Mouse (Mus musculus): ENCODE measurements around the gene Pdhb. TPM values are rescaled to one million over a fixed set of nuclear protein-coding genes. Genes with fewer than 3 reads are reported as not detected.

Pdhb gene
- total RNA-seq (2023), result 106 and 127 TPM in 2 replicates

DNA sequence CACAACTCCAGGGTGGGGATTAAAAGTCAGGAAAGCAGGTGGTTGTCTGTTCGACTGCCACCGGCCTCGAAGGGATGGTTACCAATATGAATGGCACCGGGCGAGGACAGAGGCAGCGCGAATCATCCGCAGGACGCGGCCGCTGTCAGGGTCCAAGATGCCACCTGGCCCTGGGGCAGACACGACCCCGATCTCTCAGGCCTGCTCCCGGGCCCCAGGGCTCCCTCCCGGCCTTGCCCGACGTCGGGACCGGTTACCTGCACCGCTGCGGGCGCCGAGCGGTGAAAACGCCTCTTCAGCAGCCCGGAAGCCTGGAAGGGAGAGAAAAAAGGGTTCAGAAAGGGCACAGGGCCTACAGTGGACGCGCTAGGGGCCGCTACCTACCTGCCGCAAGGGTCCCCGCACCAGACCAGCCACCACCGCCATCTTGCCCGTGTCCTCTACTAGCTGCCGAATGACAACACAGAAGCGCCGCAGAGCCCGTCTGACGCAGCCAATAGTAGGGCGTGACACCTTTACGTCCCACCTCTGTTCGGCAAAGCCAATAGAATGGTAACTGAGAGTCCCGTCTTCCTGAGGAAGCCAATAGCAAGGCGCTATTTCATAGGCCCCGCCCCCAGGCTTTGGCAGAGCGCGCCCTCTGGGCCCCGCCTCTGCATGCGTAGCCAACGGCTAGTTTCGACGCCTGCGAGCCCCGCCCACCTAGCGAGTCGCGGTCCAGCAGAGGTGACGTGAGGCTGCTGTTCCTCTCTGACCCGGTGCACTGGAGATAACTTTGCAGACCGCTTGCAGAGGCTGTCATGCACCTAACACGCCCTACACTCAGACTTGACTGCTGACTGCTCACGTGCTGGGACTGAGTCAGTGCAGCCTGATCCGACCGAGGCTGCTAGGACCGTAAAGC lies at the start of gene Pdhb:
TSS of gene Pdhb (minus strand) at position 519 of the 904 bp plus-strand sequence.

DNA sequence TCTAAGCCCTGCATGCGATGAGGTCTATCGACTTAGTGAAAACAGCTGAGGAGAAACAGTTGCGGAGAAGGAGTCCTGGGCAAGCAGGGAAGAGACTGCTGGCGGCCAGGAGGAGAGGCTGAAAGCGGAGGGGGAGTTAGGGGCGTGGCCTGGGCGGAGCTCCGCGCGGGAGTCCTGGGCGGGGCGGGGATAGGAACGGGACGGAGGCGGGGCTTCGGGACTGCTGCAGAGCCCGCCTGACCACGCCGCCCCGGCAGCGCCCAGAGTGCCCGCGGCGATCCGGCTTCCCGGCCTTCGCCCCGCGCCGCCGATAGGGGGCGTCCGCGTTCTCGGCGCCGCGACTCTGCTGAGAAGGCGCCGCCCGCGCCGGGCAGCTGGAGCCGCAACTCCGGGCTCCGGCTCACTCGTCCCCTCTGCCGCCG lies 41.0 kb upstream of the Pdhb start, which contains the start of gene Kctd6:
TSS of gene Kctd6 (plus strand) at position 338 of the 422 bp plus-strand sequence.

Other genes starting within 250 kb of the Pdhb start
- gene Gm45521, start 215.7 kb downstream of the Pdhb start, total RNA-seq (2023), result not detected in 2 replicates
- 0.57 and 1.1 TPM in 2 replicates for gene Dnase1l3, start 178.5 kb downstream of the Pdhb start, total RNA-seq (2023)
- gene Abhd6, start 170.1 kb downstream of the Pdhb start, total RNA-seq (2023), result not detected in 2 replicates
- gene Rpp14, start 92.7 kb downstream of the Pdhb start, total RNA-seq (2023), result 4.0 and 5.0 TPM in 2 replicates
- gene Pxk, start 74.8 kb downstream of the Pdhb start, total RNA-seq (2023), result 60.4 and 74.5 TPM in 2 replicates
- 9.5 and 11.1 TPM in 2 replicates for gene Kctd6, start 41.1 kb upstream of the Pdhb start, total RNA-seq (2023)
- gene Acox2, start 86.3 kb upstream of the Pdhb start, total RNA-seq (2023), result not detected in 2 replicates
- gene Fam107a, start 145.0 kb upstream of the Pdhb start, total RNA-seq (2023), result not detected in 2 replicates
- gene Oit1, start 205.7 kb upstream of the Pdhb start, total RNA-seq (2023), result not detected in 2 replicates